Mouse (Mus musculus): ENCODE results near the gene Ist1.
A peak's percentile ranks its signal among the peaks of the same experiment; 100 is the strongest.

Gene Ist1

GRCm38 (mm10) chr8:109681535-109681934, 11.5 kb downstream of the Ist1 start:
- DNase-seq, result no peak

GRCm38 (mm10) chr8:109675896-109676643, 17.0 kb downstream of the Ist1 start:
- DNase-seq, result no peak

GRCm38 (mm10) chr8:109673596-109673995, 19.5 kb downstream of the Ist1 start:
- DNase-seq, result no peak

GRCm38 (mm10) chr8:109672656-109673055, 20.4 kb downstream of the Ist1 start:
- no peak for DNase-seq

GRCm38 (mm10) chr8:109666616-109667015, 26.4 kb downstream of the Ist1 start:
- DNase-seq, result no peak

GRCm38 (mm10) chr8:109662328-109662727, 30.7 kb downstream of the Ist1 start:
- no peak for DNase-seq

GRCm38 (mm10) chr8:109656860-109657259, 36.2 kb downstream of the Ist1 start:
- DNase-seq, result no peak

- DNase-seq, result peak; percentile 26 to 51
Measured at GRCm38 (mm10) chr8:109650801-109651200, 42.3 kb downstream of the Ist1 start.

GRCm38 (mm10) chr8:109648469-109648868, 44.6 kb downstream of the Ist1 start:
- no peak for DNase-seq

- DNase-seq, result no peak
Measured at GRCm38 (mm10) chr8:109647331-109647730, 45.7 kb downstream of the Ist1 start.

- DNase-seq, result no peak
Measured at GRCm38 (mm10) chr8:109641236-109641635, 51.8 kb downstream of the Ist1 start.

- DNase-seq, result no peak
Measured at GRCm38 (mm10) chr8:109640410-109640809, 52.6 kb downstream of the Ist1 start.

- DNase-seq, result no peak
Measured at GRCm38 (mm10) chr8:109638851-109639250, 54.2 kb downstream of the Ist1 start.

- DNase-seq, result no peak
Measured at GRCm38 (mm10) chr8:109635146-109635545, 57.9 kb downstream of the Ist1 start.

- DNase-seq, result no peak
Measured at GRCm38 (mm10) chr8:109632498-109632897, 60.6 kb downstream of the Ist1 start.

- no peak for DNase-seq
Measured at GRCm38 (mm10) chr8:109628638-109629037, 64.4 kb downstream of the Ist1 start.

Data from cerebellum, postnatal 25 days (tissue).